Mouse (Mus musculus) lung, embryonic 16.5 days (tissue): ENCODE measurements around the gene Trim50. TPM values are rescaled to one million over a fixed set of nuclear protein-coding genes. Genes with fewer than 3 reads are reported as not detected.

Experiments used
- ATAC-seq: fragments of 200-750 bp; cut with Nextera tagmentation; 2 replicates; pipeline ENCODE4 v1.8.0; 2017; ENCODE audit warnings: low read depth, mild to moderate bottlenecking, moderate library complexity
- H3K27ac ChIP-seq: fragments of 300-500 bp; sonication (generic); 2 replicates; pipeline ENCODE4 v1.5.1; 2014; ENCODE audit warnings: mild to moderate bottlenecking, control low read depth, low read length
- H3K27me3 ChIP-seq: fragments of 300-500 bp; sonication (generic); 2 replicates; pipeline ENCODE4 v1.6.1; 2014; ENCODE audit warnings: low read depth, low read length, mixed read lengths; ENCODE audit not compliant: control insufficient read depth, insufficient read depth
- H3K36me3 ChIP-seq: fragments of 300-500 bp; sonication (generic); 2 replicates; pipeline ENCODE4 v1.6.1; 2014; ENCODE audit warnings: low read length; ENCODE audit not compliant: control insufficient read depth, insufficient read depth
- H3K4me1 ChIP-seq: fragments of 300-500 bp; sonication (generic); replicated peaks from 2 replicates; pipeline ENCODE4 v1.6.1; 2014; ENCODE audit warnings: low read length, mixed read lengths; ENCODE audit not compliant: control insufficient read depth, insufficient read depth
- H3K4me2 ChIP-seq: fragments of 300-500 bp; sonication (generic); 2 replicates; pipeline ENCODE4 v1.6.1; 2014; ENCODE audit warnings: low read depth, low read length, control low read depth
- H3K4me3 ChIP-seq: fragments of 300-500 bp; sonication (generic); 2 replicates; pipeline ENCODE4 v1.5.1; 2014; ENCODE audit warnings: mild to moderate bottlenecking, low read length, control low read depth
- H3K9ac ChIP-seq: fragments of 300-500 bp; sonication (generic); 2 replicates; pipeline ENCODE4 v1.6.1; 2014; ENCODE audit warnings: low read length, control low read depth
- H3K9me3 ChIP-seq: fragments of 300-500 bp; sonication (generic); 2 replicates; pipeline ENCODE4 v1.6.1; 2016; ENCODE audit warnings: low read length; ENCODE audit not compliant: control insufficient read depth
- WGBS: fragments of 180-500 bp; shearing (Covaris S2); extraction: QIAGEN DNeasy Blood & Tissue Kit; methylation state at CpG from one replicate; pipeline ENCODE4 v1.1.7; 2014; 5-methylcytosine and 5-hydroxymethylcytosine counted together
- polyA plus RNA-seq: library from polyadenylated mRNA; unstranded; fragments of >200 nt; fragmentation: Nextera tagmentation; extraction: Ambion mirVana; gene quantifications from 2 replicates; pipeline ENCODE4 v1.2.1, GENCODE M21; 2015

The Trim50 gene
- not detected in 2 replicates for polyA plus RNA-seq

GRCm38 (mm10) chr5:135352995-135353394, at the start of gene Trim50:
Gene Trim50, plus strand, starts transcription at chr5:135353295.
- WGBS: 45% methylated on average over 9 of the region's 9 CpGs
- no peak within 1 kb of the TSS for H3K27ac ChIP-seq

GRCm38 (mm10) chr5:135306321-135306965, 46.7 kb upstream of the Trim50 start:
- no peak overlapping the region for H3K9ac ChIP-seq
- no peak overlapping the region for H3K27ac ChIP-seq
- no peaks in the 10 kb centered on the region for H3K36me3 ChIP-seq
- H3K27me3 ChIP-seq: no peaks in the 10 kb centered on the region
- no peaks in the 10 kb centered on the region for H3K9me3 ChIP-seq
- H3K4me2 ChIP-seq: no peak overlapping the region
- no peak for ATAC-seq
- no peak overlapping the region for H3K4me3 ChIP-seq
- no peaks in the 10 kb centered on the region for H3K4me1 ChIP-seq
- WGBS: 22% methylated on average over 10 of the region's 10 CpGs

More at GRCm38 (mm10) chr5:135352995-135353394, at the start of gene Trim50:
- no peak for ATAC-seq
- Histone ChIP-seq H3K4me1 (no peaks in the 10 kb centered on the region), H3K36me3 (no peaks in the 10 kb centered on the region), H3K4me2 (no peak within 1 kb of the TSS), H3K27me3 (no peaks in the 10 kb centered on the region; the same call in 1 of the 2 replicates), H3K9ac (no peak within 1 kb of the TSS), H3K4me3 (no peak within 1 kb of the TSS), H3K9me3 (peaks cover 4% of the 10 kb centered on the region; the same call in 1 of the 2 replicates)

- no peaks in the 10 kb centered on the region for H3K9me3 ChIP-seq
- no peak overlapping the region for H3K4me3 ChIP-seq
- H3K36me3 ChIP-seq: no peaks in the 10 kb centered on the region
- H3K4me2 ChIP-seq: no peak overlapping the region
- H3K9ac ChIP-seq: no peak overlapping the region
- no peaks in the 10 kb centered on the region for H3K27me3 ChIP-seq
- no peaks in the 10 kb centered on the region for H3K4me1 ChIP-seq
- WGBS: 75% methylated on average over 3 of the region's 3 CpGs
- H3K27ac ChIP-seq: no peak overlapping the region
- ATAC-seq: no peak
Observed at GRCm38 (mm10) chr5:135316177-135316576, 36.9 kb upstream of the Trim50 start.

GRCm38 (mm10) chr5:135319856-135320255, 33.2 kb upstream of the Trim50 start:
- ATAC-seq: no peak
- Histone ChIP-seq H3K9me3 (no peaks in the 10 kb centered on the region), H3K27me3 (no peaks in the 10 kb centered on the region), H3K4me2 (no peak overlapping the region), H3K9ac (no peak overlapping the region), H3K36me3 (no peaks in the 10 kb centered on the region), H3K27ac (no peak overlapping the region), H3K4me1 (no peaks in the 10 kb centered on the region), H3K4me3 (no peak overlapping the region)
- WGBS: 59% methylated on average over 2 of the region's 2 CpGs

- Histone ChIP-seq H3K9me3 (no peaks in the 10 kb centered on the region), H3K9ac (no peak overlapping the region), H3K4me1 (no peaks in the 10 kb centered on the region), H3K27ac (no peak overlapping the region), H3K4me3 (no peak overlapping the region), H3K36me3 (no peaks in the 10 kb centered on the region), H3K27me3 (no peaks in the 10 kb centered on the region), H3K4me2 (no peak overlapping the region)
- no peak for ATAC-seq
- 92% methylated on average over 1 of the region's 1 CpGs for WGBS
Observed at GRCm38 (mm10) chr5:135322197-135322596, 30.9 kb upstream of the Trim50 start.

- H3K4me1 ChIP-seq: no peaks in the 10 kb centered on the region
- no peaks in the 10 kb centered on the region for H3K27me3 ChIP-seq
- 26% methylated on average over 3 of the region's 3 CpGs for WGBS
- no peak for ATAC-seq
- H3K9ac ChIP-seq: no peak overlapping the region
- no peak overlapping the region for H3K4me2 ChIP-seq
- no peak overlapping the region for H3K4me3 ChIP-seq
- H3K9me3 ChIP-seq: no peaks in the 10 kb centered on the region
- no peak overlapping the region for H3K27ac ChIP-seq
- H3K36me3 ChIP-seq: no peaks in the 10 kb centered on the region
Observed at GRCm38 (mm10) chr5:135326121-135326659, 26.9 kb upstream of the Trim50 start.

- no peak for ATAC-seq
- Histone ChIP-seq H3K9ac (no peak overlapping the region), H3K4me2 (no peak overlapping the region), H3K27me3 (no peaks in the 10 kb centered on the region), H3K4me1 (no peaks in the 10 kb centered on the region), H3K4me3 (no peak overlapping the region), H3K27ac (no peak overlapping the region), H3K9me3 (no peaks in the 10 kb centered on the region), H3K36me3 (no peaks in the 10 kb centered on the region)
- WGBS: 85% methylated on average over 4 of the region's 4 CpGs
Observed at GRCm38 (mm10) chr5:135329471-135329870, 23.6 kb upstream of the Trim50 start.

GRCm38 (mm10) chr5:135330201-135330600, 22.9 kb upstream of the Trim50 start:
- ATAC-seq: no peak
- 74% methylated on average over 5 of the region's 5 CpGs for WGBS
- no peaks in the 10 kb centered on the region for H3K27me3 ChIP-seq

GRCm38 (mm10) chr5:135331161-135331560, 21.9 kb upstream of the Trim50 start:
- H3K4me3 ChIP-seq: no peak overlapping the region
- no peak overlapping the region for H3K9ac ChIP-seq
- no peaks in the 10 kb centered on the region for H3K27me3 ChIP-seq
- ATAC-seq: no peak
- no peaks in the 10 kb centered on the region for H3K36me3 ChIP-seq
- H3K27ac ChIP-seq: no peak overlapping the region
- 77% methylated on average over 6 of the region's 6 CpGs for WGBS
- no peaks in the 10 kb centered on the region for H3K4me1 ChIP-seq
- no peak overlapping the region for H3K4me2 ChIP-seq
- H3K9me3 ChIP-seq: no peaks in the 10 kb centered on the region

More at GRCm38 (mm10) chr5:135330201-135330600, 22.9 kb upstream of the Trim50 start:
- H3K4me1 ChIP-seq: no peaks in the 10 kb centered on the region
- H3K4me2 ChIP-seq: no peak overlapping the region
- no peak overlapping the region for H3K4me3 ChIP-seq
- H3K9ac ChIP-seq: no peak overlapping the region
- no peak overlapping the region for H3K27ac ChIP-seq
- H3K36me3 ChIP-seq: no peaks in the 10 kb centered on the region
- H3K9me3 ChIP-seq: no peaks in the 10 kb centered on the region
